Mouse (Mus musculus) lung, adult 2 months (tissue): ENCODE data around the gene Vwc2.

Experiments used
- CTCF ChIP-seq: fragments of 200-500 bp; IDR thresholded peaks from 2 replicates; pipeline ENCODE4 v1.5.1; 2011; ENCODE audit warnings: mild to moderate bottlenecking, low read length, control low read depth; ENCODE audit not compliant: insufficient read depth
- POLR2A ChIP-seq: fragments of 200-500 bp; IDR thresholded peaks from 2 replicates; pipeline ENCODE4 v1.6.1; 2011; ENCODE audit warnings: low read depth, mild to moderate bottlenecking, control low read depth, low read length, borderline replicate concordance; ENCODE audit errors: extremely low read depth

DNA sequence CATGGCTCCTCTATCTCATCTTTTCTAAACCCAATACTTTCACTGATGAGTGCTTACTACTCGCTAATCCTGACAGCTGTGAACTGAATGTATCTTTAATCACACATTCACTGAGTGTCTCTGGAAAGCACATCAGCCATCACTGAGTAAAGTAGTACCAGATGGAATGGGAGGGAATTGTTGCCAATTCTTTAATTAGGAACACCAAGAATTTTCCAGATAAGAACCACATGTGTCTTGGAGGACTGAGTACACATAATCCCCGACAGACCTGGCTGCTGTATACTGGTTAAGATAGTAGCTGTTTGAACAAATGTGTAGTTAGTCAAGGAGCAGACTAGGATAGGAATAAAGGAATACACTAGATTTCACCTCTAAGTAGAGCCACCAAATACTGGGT is 61.2 kb downstream of the Vwc2 start:
- no peak for TF ChIP-seq CTCF
- no peak for TF ChIP-seq POLR2A
